Mouse (Mus musculus) thymus, postnatal 36 days (tissue): Measurements from ENCODE around the gene Scin.
"Not testable (repeated sequence)": the region's sequence is repeated elsewhere in the genome, so short reads cannot be mapped to it uniquely, and the experiment has no call there.

Source experiments
- DNase-seq, 2 experiments: peaks; one replicate each; pipeline ENCODE4 v3.0.0; 2022; ENCODE audit warnings: mixed read lengths in 2 of 2

The Scin gene

DNA sequence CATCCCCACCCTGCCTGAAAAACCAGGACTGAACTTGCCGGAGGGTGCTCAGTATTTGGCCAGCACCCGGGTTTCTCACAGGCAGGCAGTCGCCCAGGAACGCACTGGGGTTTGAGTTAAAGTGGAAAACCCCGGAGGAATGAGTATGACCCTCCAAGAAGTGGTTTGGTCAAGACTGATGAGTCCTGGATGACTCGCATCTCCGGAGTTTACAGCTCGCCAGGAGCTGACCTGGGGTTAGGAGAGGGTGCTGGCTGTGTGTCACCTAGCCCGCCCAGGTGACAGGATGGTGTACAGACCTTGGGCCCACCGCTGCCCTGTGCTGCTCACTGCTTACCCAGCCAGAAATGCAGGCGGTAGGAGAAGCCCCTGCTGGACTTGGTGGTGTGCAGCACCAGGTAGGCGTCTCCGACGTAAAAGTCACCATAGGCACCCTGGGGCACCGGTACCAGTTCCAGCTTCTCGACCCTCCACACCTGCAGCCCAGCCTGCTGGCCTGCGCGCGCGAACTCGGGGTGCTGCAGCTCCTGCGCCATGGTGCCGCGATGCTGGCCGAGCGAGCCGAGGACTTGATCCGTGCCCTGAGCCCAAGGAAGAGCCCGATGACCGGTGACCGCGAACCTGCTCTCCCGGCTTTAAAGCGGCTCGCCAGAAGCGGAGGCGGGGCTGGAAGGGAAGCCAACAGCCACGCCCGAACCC lies at the start of gene Scin:
TSS of gene Scin (minus strand) at position 656 of the 699 bp plus-strand sequence.
- peak; percentile 5 to 7 for DNase-seq

DNA sequence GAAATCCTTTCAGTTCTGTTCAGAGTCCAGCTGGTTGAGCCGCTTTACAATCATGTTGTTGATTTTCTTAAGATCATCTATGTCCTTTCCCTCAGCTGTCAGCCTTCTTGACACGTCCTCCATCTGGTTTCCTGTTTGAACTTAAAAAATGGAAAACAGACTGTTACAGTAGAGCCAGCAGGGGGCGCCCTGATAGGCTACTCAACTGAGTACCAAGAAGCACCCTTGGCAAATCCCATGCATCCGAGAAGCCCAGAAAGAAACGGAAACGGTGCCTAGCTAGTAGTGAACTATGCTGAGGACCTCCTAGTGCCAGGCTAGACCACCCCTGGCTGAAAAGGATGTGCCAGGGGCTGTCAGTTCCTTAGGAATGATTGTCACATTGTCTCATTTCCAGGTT lies 43.1 kb upstream of the Scin start:
- DNase-seq, result peak; percentile 47 to 48

DNA sequence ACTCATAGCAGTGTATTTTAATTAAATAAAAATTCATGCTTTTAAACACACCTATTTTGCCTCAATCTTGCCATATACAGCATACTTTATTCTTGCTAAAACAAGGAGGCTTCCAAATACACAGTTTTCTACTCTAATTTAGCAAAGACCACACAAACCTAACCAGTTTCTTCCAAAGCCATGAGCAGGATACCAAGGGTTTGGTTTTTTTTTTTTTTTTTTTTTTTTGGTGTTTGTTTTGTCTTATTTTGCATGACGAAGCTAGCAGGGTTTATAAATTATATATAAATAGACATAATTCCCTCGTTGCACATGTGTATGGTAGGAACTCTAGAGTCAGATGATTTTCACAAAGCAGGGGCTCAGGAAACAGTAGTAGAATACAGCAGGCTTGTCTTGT lies 42.1 kb upstream of the Scin start:
- DNase-seq, result no peak

DNA sequence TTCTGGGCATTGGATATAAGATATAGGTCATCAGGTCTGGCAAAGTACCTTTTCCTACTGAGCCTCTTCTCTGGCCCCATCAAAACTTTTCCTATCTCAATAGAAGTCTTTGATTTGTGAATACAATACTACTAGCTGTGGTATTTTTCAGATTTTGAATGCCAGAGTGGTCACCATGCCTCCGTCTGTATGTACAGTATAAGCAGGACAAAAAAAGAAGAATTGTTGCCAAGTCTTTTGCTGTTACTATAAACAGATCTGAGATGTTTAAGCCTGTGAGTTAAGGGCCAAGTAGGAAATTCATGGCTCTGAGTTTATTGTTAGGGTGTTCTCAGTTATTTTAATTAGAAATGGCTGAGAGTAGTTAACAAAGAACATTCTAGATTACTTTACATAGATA lies 41.1 kb upstream of the Scin start:
- DNase-seq, result not testable (repeated sequence)

DNA sequence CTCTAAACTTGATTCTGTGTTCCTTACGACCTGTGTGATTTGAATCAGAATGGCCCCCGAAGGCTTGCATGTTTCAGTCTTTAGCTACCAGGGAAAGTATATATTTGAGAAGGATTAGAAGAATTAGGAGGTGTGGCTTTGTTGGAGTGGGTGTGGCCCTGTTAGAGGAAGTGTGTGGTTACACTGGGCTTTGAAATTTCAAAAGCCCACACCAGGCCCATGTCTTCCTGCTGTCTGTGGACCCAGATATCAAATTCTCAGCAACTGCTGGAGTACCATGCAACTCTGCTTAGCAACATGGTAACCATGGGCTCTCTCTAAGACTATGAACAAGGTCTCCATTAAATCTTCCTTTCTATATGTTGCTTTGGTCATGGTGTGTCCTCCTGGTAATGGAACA lies 37.6 kb upstream of the Scin start:
- DNase-seq, result no peak

DNA sequence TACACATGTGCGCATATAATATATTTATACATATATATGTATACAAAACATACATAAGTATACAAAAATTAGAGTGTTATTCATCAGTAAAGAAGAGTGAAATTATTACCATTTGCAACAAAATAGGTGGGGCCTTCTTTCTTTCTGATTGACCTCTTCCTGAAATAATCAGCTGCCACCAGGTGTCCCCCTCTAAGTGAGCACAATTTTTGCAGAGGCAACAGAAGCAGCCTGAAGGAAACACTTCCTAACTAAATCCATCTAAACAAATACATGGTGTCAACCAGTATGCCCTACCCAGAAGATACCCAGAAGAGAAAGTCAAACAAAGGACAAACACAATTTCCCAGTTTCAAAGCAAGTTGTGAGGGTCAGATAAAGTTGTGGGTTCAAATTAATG lies 35.6 kb upstream of the Scin start:
- DNase-seq, result no peak

DNA sequence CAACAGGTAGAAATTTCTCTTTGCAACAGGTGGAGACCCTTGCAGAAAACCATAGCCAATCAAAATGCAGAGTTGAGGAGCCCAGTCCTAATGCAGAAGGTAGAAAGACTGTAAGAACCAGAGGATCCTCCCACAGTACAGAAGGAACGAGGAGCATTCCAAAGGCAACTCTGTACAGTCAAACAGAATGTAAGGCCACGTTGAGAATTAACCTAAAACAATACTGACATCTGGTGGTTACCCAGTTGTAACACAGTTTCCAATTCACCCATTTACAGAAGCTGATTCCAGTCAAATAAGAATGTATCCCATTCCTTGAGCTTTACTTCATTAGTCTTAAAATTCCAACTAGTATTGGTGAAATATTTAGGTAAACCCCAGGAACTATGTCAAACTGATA lies 30.6 kb upstream of the Scin start:
- no peak for DNase-seq

DNA sequence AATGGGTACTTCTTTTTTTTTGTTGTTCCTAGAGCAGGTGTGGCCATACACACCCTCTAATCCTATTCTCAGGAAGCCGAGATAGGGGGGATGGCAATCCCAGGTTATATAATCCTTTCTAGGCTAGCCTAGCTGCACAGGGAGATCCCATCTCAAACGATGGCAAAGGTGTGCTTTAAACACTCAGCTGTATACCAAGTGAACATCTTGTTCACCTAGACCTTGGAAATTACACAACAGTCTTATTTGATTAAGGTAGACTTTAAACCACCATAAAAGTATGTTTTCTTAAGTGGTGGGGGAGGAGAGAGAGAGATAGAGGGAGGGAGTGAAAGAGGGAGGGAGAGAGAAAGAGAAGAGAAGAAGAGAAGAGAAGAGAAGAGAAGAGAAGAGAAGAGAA lies 26.7 kb upstream of the Scin start:
- no peak for DNase-seq

DNA sequence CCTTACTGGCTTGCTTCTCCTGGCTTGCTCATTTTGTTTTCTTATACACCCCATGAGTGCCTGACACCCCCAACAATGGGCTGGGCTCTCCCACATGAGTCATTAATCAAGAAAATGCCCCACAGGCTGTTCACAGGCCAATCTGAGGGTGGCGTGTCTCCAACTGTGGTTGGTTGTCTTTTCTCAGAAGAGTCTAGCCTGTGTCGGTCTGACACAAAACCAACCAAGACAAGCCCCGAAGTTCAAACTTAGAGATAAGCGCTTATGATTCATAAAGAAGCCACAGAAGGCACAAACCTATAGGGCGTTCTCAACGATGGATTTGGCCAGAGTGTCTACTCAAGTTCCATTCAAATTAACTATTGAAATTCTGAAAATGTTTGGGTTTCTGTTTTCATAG lies 20.2 kb upstream of the Scin start:
- no peak for DNase-seq

DNA sequence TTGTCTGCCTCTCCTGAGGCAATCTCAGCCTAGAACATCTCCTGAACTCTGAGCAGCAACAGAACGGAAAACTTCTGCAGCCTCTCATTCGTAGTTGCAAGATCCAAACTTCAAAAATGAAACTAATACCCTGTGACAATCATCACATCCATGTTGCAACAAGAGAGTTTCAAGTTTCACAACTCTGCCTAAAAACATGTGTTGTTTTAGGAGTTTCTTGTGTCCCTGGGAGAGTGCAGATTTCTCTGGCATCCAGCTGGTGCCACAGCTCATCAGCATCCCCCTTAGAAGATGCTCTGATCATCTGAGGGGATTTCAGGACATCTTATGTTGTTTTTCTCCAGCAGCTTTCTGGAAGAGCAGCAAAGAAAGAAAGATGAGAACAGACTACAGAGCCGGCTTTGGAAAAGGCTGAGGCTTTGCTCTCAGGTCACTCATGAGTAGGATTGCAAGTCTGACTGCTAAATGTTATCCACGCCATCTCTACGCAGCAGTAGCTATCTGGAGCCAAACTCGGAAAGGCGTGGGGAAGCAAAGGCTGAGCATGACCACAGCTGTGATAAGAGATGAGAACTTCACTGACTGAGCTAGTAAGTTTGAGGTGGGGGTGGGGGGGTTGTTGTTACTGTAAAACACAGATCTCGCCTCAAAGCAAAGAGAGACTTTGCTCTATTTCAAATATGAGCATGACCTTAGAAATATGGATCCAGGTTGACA lies 18.5 kb upstream of the Scin start:
- no peak for DNase-seq

DNA sequence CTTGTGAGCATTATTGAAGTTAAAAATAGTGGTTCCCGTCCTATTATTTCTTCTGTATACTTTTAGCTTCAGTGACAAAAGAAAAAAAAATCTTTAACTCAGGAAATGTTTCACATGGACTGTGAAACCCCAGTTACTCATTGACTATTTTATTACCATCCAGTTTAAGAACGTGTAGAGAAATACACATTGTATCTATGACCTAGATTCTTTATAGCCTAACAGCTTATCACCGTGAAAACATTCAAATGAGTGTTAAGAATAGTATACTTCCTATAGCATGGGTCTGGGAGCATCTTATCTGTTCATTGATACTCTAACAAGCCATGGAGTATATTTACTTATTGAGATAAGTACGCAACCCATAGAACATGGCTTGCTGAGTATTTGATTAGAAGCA lies 13.3 kb upstream of the Scin start:
- DNase-seq, result no peak

DNA sequence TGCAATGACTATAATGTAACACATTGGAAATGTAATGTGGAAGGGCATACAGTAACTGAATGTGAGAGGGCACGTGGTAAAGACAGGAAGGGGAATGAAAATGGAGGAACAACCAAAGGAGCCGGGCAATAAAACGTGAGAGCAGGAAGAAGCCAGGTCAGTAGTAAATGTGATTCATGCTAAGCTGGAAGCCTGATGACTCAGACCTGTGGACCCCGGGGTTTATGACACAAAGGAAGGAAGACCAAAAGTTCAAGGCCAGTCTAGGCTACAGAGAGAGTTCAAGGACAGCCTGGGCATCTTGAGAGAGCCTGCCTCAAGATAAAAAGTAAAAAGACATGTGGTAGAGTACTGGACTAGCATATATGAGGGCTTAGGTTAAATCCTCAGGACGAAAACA lies 12.5 kb upstream of the Scin start:
- no peak for DNase-seq

DNA sequence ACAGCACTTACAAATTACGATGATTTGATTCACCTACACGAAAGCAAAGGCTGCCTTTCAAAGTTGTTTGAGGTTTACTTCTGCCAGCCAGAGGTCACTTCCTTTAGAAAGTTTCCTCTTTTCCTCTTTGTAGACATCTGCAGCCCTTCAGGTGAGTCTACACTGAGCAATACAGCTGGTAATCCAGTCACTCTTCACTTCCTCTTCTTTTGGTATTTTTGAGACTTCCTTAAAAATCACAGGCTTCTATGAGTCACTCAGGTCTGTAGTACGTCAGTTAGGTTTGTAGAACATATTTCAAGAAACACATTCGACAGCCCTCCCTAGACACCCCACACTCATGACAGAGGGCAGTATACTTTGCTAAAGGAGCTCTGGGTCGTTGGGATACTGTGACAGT lies 6.7 kb upstream of the Scin start:
- DNase-seq, result no peak

DNA sequence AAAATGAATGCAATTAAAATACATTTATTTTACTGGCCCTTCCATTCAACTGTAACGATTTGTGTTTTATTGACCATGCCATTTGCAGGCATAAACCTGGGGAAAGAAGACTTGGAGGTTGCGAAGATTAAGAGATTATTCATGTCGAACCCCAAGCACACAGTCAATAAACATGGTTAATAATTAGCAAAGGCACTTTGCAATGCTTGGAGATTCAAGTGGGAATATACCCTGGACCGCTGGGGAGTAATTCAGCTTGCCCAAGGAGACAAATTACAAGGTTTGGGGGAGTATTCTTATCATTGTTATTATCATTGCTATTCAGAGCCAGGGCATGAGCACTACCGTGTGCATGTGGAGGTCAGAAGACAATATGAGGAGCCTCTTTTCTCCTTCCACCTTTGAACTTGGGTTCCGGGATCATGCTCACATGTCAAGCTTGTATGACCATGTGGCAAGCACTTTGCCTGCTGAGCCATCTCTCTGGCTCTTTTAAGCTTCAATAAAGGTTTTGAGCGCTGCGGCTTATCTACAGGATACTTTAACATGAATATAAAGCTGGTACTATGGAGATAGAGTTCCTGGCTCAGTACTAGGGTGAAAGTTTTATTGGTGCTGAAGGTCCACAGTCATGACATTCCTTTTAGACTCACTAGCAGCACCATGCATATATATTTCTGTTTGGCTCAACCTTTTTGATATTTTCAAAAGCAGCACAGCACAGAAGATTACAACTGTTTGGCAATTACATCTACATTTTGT lies 5.6 kb upstream of the Scin start:
- DNase-seq, result no peak

DNA sequence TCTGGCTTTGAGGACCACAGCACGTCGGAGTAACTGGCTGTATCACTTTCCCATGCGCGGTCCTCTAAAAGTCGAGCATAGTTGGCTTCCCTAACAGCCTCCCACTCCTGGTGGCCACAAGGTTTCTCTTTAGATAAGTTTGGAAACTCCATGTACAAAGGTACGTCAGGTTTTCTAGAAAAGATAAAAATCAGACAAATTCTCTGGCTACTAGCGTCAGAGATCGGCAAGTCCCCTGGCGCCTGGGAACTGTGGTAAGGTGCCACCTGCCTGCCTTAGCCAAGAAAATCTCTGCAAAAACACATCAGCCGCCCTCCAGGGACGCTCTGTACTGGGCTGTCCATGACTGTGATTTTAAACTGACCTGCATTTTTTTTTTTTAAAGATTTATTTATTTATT lies 501 bp upstream of the Scin start:
- DNase-seq, result no peak

DNA sequence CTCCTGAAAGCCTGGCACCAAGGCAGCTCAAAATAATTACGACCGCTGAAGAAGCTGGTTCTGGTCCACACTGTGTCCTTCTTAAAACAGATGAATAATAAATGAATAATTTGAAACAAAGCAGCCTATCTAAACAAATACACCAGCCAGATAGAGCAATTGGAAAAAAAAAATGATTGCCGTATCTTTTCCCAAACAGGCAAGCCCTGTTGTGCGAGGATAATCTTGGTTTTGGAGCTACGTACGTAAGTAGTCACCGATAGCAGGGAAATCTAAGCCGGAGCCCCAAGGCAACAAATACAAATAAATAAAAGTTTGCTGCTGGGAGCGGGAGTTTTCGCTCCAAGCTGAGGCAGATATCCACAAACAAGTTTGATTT lies 845 bp downstream of the Scin start:
- DNase-seq, result no peak

DNA sequence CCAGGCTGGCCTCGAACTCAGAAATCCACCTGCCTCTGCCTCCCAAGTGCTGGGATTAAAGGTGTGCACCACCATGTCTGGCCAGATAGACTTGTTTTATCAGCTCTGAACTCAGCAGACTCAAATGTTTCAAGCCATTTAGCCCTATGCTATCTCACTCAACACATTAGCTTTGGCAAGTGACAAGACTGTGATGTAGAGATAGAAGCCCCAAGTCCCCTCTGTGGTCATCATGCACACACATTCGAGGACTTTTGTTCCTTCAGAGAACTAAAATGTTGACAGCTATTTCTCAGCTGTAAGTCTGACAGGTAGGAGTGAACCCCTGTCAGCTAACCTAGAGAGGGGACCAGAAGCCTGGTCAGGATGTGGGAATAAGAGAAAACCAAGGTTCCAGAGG lies 15.2 kb downstream of the Scin start:
- DNase-seq, result no peak

DNA sequence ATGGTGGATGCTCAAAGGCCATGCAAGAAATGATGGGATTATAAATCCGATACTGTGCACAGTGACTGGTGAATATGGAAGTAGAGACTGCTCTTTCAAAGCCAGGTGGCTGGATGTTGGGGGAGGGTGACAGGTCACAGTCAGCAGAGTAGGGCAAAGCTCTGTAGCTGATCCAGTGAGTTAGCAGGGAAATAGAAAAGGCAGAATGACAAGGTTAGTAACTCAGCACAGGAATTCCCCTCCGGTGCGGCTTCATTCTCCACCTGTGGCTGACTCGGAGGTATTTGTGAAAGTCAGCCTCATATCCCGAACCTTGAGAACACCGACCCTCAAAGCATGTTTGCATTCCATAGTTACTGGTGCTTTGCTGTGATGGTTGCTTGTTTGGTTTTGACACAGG lies 17.0 kb downstream of the Scin start:
- DNase-seq, result no peak

DNA sequence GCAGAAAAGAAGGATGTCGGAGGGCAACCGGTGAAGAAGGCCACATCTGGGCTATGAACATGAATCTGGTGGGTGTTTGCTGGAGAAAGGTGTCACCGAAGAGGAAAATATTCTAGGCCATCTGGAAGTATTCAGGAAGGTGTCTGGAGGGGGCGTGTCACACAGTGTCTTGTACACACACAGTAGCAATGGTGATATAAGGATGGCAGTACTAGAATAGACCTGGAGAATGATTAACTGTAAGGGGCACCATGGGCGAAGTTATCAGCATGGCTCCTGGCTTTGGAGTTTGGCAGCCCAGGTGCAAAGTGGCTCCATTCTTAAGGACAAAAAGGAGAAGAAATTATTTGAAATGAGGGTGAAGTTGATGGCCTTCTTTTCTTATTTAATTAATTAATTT lies 17.8 kb downstream of the Scin start:
- no peak for DNase-seq

DNA sequence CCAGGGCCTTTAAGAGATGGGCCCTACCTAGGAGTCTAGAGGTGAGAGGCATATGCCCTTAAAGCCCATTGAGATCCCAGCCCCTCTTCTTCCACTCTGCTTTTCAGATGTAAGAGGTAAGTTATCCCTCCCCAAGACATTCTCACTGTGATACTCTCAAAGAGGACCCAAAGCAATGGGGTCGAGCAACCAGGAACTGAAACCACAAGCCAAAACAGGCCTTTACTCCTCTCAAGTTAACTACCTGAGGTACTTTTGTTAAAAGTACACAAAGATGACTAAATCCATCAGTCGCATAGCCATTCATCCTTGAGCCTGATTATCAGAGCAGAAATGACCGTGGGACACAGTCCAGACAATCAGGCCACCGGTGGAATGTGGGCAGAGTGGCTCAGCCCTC lies 19.1 kb downstream of the Scin start:
- DNase-seq, result no peak

DNA sequence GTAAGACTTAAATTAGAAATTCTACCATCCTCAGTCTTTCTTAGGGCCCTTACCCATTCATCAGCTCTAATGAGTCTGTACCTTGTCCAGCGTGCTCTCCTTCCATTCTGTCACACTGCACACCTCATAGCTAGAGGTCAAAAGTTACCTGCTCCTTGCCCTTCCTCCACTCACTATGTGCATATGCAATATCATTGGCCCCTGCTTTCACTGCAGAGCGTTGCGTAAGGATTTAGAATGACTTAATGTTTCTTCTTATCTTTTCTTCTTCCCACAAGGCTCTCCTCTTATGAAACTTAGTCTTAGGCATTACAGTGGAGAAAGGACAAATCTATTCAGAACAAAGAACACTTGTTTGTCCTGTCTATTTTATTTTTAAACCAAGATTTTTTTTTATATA lies 20.0 kb downstream of the Scin start:
- no peak for DNase-seq

DNA sequence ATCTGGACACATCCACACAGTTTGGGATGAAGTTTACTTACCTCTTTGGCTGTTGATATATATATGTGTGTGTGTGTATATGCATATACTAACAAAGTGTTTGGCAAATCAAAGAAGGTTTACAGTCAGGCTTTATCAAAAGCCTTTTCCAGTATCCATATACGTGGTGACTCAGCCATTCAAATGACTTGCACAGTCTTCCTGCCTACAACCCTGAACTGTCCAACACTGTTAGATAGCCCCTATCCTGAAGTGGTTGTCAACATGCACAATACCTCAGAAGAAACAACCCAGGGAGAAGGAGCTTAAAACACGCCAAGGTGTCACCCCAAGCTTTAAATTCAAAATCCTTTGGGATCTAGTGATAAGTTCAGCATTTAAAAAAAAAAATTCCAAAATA lies 20.4 kb downstream of the Scin start:
- no peak for DNase-seq

DNA sequence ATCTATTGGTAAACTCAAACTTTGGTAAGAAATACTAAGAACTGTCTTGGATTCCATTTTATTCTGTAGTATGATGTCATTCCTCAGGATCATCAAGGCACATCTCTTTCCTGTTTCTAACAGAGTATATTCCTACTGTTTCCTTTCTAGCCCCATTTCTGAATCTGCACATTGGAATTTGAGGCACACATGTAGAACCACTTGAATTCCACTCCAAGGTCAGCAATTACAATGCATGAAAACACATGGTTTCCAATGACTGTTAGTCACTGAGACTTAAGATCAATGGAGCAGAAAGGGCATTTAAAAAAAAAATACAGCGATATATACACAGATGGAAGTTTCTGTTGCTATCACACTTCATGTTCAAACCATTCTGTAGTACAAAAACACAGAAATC lies 24.8 kb downstream of the Scin start:
- DNase-seq, result no peak

DNA sequence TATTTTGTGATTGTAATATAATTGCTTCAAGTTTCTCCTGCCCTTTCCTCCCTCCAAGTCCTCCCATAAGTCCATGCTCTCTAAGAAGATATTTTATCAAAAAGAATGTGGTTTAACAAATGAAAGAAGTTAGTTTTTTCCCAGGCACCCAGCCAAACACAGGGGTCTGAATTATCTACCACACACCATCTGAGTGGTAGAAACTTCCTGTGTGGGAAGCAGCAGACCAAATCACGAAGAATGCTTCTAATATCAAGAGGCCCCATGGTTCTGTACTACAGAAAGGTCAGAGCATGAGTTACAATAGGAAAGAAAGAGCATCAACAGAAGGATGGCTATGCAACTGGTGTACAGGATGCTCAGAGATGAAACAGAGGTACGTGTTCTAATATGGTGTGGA lies 25.9 kb downstream of the Scin start:
- DNase-seq, result no peak
